Mouse (Mus musculus) lung, embryonic 16.5 days (tissue): Measurements from ENCODE around the gene Gm10642. TPM values are rescaled to one million over a fixed set of nuclear protein-coding genes. Genes with fewer than 3 reads are reported as not detected.
A peak's percentile ranks its signal among the peaks of the same experiment; 100 is the strongest.

Experiments
- ATAC-seq: fragments of 200-750 bp; cut with Nextera tagmentation; 2 replicates; pipeline ENCODE4 v1.8.0; 2017; ENCODE audit warnings: low read depth, mild to moderate bottlenecking, moderate library complexity
- H3K27ac ChIP-seq: fragments of 300-500 bp; sonication (generic); 2 replicates; pipeline ENCODE4 v1.5.1; 2014; ENCODE audit warnings: mild to moderate bottlenecking, control low read depth, low read length
- H3K27me3 ChIP-seq: fragments of 300-500 bp; sonication (generic); 2 replicates; pipeline ENCODE4 v1.6.1; 2014; ENCODE audit warnings: low read depth, low read length, mixed read lengths; ENCODE audit not compliant: control insufficient read depth, insufficient read depth
- H3K36me3 ChIP-seq: fragments of 300-500 bp; sonication (generic); 2 replicates; pipeline ENCODE4 v1.6.1; 2014; ENCODE audit warnings: low read length; ENCODE audit not compliant: control insufficient read depth, insufficient read depth
- H3K4me1 ChIP-seq: fragments of 300-500 bp; sonication (generic); replicated peaks from 2 replicates; pipeline ENCODE4 v1.6.1; 2014; ENCODE audit warnings: low read length, mixed read lengths; ENCODE audit not compliant: control insufficient read depth, insufficient read depth
- H3K4me2 ChIP-seq: fragments of 300-500 bp; sonication (generic); 2 replicates; pipeline ENCODE4 v1.6.1; 2014; ENCODE audit warnings: low read depth, low read length, control low read depth
- H3K4me3 ChIP-seq: fragments of 300-500 bp; sonication (generic); 2 replicates; pipeline ENCODE4 v1.5.1; 2014; ENCODE audit warnings: mild to moderate bottlenecking, low read length, control low read depth
- H3K9ac ChIP-seq: fragments of 300-500 bp; sonication (generic); 2 replicates; pipeline ENCODE4 v1.6.1; 2014; ENCODE audit warnings: low read length, control low read depth
- H3K9me3 ChIP-seq: fragments of 300-500 bp; sonication (generic); 2 replicates; pipeline ENCODE4 v1.6.1; 2016; ENCODE audit warnings: low read length; ENCODE audit not compliant: control insufficient read depth
- WGBS: fragments of 180-500 bp; shearing (Covaris S2); extraction: QIAGEN DNeasy Blood & Tissue Kit; methylation state at CpG from one replicate; pipeline ENCODE4 v1.1.7; 2014; 5-methylcytosine and 5-hydroxymethylcytosine counted together
- polyA plus RNA-seq: library from polyadenylated mRNA; unstranded; fragments of >200 nt; fragmentation: Nextera tagmentation; extraction: Ambion mirVana; gene quantifications from 2 replicates; pipeline ENCODE4 v1.2.1, GENCODE M21; 2015

The Gm10642 gene
- polyA plus RNA-seq, 1 experiment from 2014 or later, result 0.11 TPM

DNA sequence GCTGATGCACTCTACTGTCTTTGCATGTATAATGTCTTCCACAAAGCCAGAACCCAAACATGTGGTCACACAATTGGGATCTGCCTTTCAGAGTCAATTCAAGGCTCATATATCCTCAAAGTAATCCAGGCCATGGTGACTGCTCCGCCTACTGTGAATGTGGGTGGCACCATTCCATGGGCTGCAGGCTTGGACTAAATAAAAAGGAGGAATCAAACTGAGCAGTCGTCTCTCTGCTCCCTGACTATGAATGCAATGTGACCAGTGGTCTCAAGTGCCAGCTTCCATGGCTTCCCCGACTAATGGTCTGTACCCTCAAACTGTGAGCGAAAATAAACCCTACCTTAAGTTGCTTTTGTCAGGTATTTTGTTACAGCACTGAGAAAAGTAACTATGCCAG, 1.6 kb upstream of the Gm10642 start:
- peaks cover 8% of the 10 kb centered on the region; the same call in 1 of the 2 replicates for H3K4me1 ChIP-seq
- no peaks in the 10 kb centered on the region for H3K9me3 ChIP-seq
- WGBS, result 70% methylated on average over 4 of the region's 4 CpGs
- ATAC-seq, result no peak
- H3K27me3 ChIP-seq, result no peaks in the 10 kb centered on the region
- no peak overlapping the region for H3K4me2 ChIP-seq
- no peak overlapping the region for H3K4me3 ChIP-seq
- no peaks in the 10 kb centered on the region for H3K36me3 ChIP-seq
- no peak overlapping the region for H3K9ac ChIP-seq
- no peak overlapping the region for H3K27ac ChIP-seq

DNA sequence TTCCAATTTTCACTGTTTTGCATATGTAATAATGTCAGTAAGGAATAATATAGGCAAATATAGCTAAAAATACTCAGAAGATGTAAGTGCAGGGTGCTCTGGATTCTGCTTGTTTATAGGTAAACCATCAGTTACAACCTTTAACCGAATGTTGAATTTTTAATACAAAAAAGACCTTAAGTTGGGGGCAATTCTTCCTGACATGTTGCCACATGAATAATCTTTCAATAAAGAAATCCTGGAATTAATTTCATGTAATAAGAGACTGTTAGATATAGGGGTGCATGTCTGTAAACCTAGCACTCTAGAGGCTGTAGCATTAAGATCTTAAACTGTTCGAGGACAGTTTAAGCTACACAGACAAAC, 304 bp upstream of the Gm10642 start:
- Histone ChIP-seq H3K36me3 (no peaks in the 10 kb centered on the region), H3K27me3 (no peaks in the 10 kb centered on the region), H3K4me2 (peak overlapping the region; percentile 60), H3K9me3 (no peaks in the 10 kb centered on the region), H3K4me3 (peak overlapping the region; percentile 91), H3K4me1 (peaks cover 8% of the 10 kb centered on the region; the same call in 1 of the 2 replicates), H3K27ac (no peak overlapping the region), H3K9ac (no peak overlapping the region)
- 39% methylated on average over 2 of the region's 2 CpGs for WGBS
- ATAC-seq, result no peak

DNA sequence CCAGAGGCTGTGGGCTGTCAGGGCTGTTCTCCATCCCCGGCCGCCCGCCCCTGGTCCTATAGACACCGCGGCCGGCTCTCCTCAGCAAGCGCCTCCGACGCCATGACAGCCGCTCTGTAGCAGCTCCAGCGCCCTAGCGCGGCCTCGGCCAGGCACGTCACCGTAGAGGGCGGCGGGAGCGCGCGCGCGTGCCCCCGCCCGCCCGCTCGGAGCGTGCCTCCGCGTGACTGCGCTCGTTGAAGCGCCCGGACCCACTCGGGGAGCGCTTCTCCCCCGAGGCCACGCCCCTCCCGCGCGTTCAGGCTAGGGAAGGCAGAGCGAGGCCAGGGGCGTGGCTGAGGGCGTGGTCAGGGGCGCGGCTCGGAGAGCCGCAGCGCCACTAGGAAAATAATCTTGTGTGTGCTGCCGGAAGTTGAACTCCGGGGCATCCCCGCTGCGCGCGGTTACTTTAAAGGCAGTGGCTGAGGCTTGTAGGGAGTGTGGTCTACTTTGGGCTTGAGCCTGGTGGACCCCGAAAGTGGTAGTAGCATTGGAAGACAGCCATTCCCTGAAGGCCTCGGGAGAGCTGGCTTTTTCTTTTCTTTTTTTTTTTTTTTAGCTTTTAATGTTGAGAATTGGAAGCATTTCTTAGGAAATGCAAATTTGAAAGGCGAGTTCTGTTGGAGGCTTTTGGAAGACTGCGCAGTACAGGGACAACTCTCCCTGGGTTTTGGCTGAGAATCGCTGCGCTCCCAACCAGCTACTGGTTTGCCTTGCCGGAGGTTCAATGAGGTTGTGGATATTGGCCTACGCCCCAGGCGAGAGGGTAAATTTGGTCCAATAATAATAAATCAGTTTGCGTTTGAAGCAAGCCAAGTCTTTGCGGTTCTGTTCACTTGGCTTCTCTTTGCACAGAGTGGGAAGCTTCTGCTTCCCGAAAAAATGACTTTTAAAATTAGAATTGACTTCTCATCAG, 1.2 kb downstream of the Gm10642 start, which contains the start of gene Mindy2:
Gene Mindy2 (minus strand): TSS at position 162 of the 955 bp plus-strand sequence.
- WGBS, result 1% methylated on average over 59 of the region's 67 CpGs
- peak; percentile 98 for ATAC-seq
- no peaks in the 10 kb centered on the region for H3K9me3 ChIP-seq
- H3K9ac ChIP-seq, result peak within 1 kb of the TSS; percentile 91
- H3K27me3 ChIP-seq, result no peaks in the 10 kb centered on the region
- peak within 1 kb of the TSS; percentile 96 for H3K27ac ChIP-seq
- H3K4me1 ChIP-seq, result peaks cover 8% of the 10 kb centered on the region; the same call in 1 of the 2 replicates
- H3K36me3 ChIP-seq, result no peaks in the 10 kb centered on the region
- H3K4me3 ChIP-seq, result peak within 1 kb of the TSS; percentile 91
- peak within 1 kb of the TSS; percentile 60 for H3K4me2 ChIP-seq

DNA sequence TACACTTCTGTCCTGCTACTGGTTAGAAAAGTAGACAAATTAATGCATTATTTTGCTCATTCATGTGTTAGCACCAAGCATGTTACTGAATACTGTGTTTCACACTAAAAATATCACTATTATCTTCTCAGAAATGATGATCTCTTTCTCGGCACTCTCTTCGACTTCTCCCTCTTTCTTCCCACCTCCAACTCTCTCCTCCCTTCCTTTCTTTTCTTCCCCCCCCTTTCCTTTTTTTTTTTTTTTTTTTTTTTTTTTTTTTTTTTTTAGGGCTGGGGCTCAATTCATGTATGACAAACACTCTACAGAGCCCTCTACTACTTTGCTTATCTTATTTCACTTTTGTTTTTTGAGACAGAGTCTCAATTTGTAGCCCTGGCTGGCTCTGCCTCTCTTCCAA, 2.2 kb downstream of the Gm10642 start:
- Histone ChIP-seq H3K4me2 (no peak overlapping the region), H3K4me3 (no peak overlapping the region)
- 58% methylated on average over 2 of the region's 2 CpGs for WGBS

DNA sequence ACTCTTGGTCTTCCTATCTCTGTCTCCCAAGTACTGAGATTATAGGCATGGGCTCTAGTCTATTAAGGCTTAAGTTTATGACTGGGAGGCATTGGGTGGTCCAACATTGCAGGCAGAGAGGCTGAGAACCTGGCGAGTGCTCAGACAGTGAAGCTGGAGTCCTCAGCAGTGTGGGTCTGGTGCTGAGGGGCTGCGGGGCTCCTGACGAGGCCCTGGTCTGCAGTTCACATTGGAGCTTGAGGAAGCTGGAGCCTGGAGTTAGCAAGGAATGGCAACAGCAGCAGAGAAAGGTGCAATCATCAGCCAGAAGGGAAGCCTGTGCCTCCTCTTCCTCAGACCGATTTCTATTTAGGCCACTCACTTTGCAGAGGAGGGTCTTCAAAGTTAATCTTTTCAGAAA, 8.8 kb downstream of the Gm10642 start:
- ATAC-seq, result no peak

More for the DNA sequence above, 2.2 kb downstream of the Gm10642 start:
- no peak for ATAC-seq
- Histone ChIP-seq H3K9ac (no peak overlapping the region), H3K36me3 (no peaks in the 10 kb centered on the region), H3K27me3 (no peaks in the 10 kb centered on the region), H3K9me3 (no peaks in the 10 kb centered on the region), H3K27ac (no peak overlapping the region), H3K4me1 (peaks cover 8% of the 10 kb centered on the region; the same call in 1 of the 2 replicates)

DNA sequence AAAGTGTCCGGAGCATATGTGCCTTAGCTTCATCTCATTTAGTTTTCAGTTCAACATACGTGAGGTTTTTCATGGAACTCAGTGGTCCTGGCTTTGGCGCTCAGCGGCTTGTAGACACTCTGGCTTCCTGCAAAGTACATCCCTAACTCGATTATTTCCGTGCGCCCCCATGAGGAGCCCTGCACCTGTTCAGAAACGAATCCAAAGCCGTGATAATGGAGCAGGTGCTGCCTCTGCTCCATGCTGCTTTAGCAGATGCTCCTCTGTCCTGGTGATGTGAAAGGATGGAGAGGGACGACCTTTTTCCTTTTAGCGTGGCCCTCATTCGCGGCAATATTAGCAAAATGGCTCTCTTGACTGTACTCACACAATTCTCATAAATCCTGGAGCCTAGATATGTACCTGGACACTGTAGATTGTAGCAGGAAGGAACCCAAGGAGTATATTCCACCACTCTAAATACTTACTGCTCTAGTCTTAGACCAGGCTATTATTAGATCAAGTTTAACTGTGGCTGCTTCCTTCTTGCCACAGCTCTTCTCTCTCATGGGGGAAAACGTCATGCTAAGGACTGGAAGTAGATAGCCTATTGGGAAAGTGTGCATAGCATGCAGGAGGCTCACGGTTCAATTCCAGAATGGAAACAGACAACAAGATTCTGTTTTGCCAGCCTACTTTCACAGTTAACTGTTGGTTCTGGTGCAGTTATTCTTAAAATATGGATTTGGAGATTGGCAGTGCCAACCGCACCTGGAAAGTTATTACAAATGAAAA, 9.5 kb downstream of the Gm10642 start:
- no peaks in the 10 kb centered on the region for H3K27me3 ChIP-seq
- H3K36me3 ChIP-seq, result no peaks in the 10 kb centered on the region
- no peak overlapping the region for H3K27ac ChIP-seq
- no peak for ATAC-seq
- no peak overlapping the region for H3K4me2 ChIP-seq
- H3K4me1 ChIP-seq, result no peaks in the 10 kb centered on the region
- H3K9ac ChIP-seq, result no peak overlapping the region
- WGBS, result 62% methylated on average over 16 of the region's 16 CpGs
- no peak overlapping the region for H3K4me3 ChIP-seq
- H3K9me3 ChIP-seq, result no peaks in the 10 kb centered on the region

More for the DNA sequence above, 8.8 kb downstream of the Gm10642 start:
- H3K9me3 ChIP-seq, result no peaks in the 10 kb centered on the region
- H3K9ac ChIP-seq, result no peak overlapping the region
- 71% methylated on average over 4 of the region's 4 CpGs for WGBS
- no peaks in the 10 kb centered on the region for H3K4me1 ChIP-seq
- H3K27ac ChIP-seq, result no peak overlapping the region
- H3K27me3 ChIP-seq, result no peaks in the 10 kb centered on the region
- H3K4me2 ChIP-seq, result no peak overlapping the region
- no peaks in the 10 kb centered on the region for H3K36me3 ChIP-seq
- no peak overlapping the region for H3K4me3 ChIP-seq

DNA sequence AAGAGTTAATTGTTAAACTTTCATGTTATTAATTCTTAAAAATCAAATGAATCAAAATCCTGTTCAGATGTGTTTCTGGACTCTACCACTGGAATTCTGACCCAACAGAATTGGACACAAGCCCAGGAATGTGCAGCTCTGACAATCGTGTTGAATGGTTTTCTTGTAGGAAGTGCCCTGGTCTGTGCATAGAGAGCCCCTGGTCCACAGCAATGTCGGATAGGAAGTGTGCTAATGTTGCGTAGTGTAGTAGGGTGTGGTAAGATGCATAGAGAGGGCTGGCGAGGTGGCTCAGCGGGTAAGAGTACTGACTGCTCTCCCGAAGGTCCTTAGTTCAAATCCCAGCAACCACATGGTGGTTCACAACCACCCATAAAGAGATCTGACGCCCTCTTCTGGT, 10.8 kb downstream of the Gm10642 start:
- Histone ChIP-seq H3K9me3 (no peaks in the 10 kb centered on the region), H3K4me3 (no peak overlapping the region), H3K27ac (no peak overlapping the region), H3K4me2 (no peak overlapping the region), H3K4me1 (peaks cover 2% of the 10 kb centered on the region; the same call in 1 of the 2 replicates), H3K36me3 (no peaks in the 10 kb centered on the region), H3K27me3 (no peaks in the 10 kb centered on the region), H3K9ac (no peak overlapping the region)
- peak; percentile 54; the same call in 1 of the 2 replicates for ATAC-seq
- WGBS, result 59% methylated on average over 7 of the region's 7 CpGs

DNA sequence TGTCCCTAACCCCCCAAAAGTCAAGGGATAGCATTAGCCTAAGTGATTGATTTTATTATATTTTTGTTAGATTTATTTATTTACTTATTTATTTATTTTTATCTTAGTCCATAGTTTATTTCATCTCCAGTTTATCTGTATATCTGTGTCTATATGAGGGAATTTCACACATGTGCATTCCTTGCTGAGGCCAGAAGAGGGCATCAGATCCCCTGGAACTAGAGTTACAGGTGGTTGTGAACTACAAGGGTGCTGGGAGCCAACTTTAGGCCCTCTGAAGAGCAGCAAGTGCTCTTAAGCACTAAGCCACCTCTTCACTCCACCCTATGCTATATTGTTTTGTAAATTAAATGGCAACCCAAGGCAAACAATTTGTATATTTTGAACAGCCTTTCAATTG, 12.0 kb downstream of the Gm10642 start:
- no peaks in the 10 kb centered on the region for H3K27me3 ChIP-seq
- H3K4me2 ChIP-seq, result no peak overlapping the region
- H3K9ac ChIP-seq, result no peak overlapping the region
- H3K27ac ChIP-seq, result no peak overlapping the region
- ATAC-seq, result no peak
- H3K36me3 ChIP-seq, result no peaks in the 10 kb centered on the region
- peaks cover 6% of the 10 kb centered on the region; the same call in 1 of the 2 replicates for H3K4me1 ChIP-seq
- H3K9me3 ChIP-seq, result no peaks in the 10 kb centered on the region
- no peak overlapping the region for H3K4me3 ChIP-seq

DNA sequence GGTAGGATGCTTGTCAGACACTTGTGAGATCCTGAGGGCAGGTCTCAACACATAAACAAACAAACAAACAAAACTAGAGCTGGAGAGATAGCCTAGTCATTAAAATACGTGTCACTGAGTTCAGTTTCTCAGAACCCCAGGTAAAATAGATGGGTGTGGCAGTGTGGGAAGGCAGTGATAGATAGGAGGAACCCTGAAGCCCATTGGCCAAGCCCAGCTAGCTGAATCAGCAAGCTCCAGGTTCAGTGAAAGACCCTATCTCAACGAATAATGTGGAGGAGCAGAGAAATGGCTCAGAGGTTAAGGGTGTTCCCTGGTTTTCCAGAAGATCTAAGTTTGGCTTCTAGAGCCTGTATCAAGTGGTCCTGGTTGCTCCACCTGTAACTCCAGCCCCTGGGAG, 13.1 kb downstream of the Gm10642 start:
- no peak overlapping the region for H3K4me2 ChIP-seq
- no peaks in the 10 kb centered on the region for H3K36me3 ChIP-seq
- H3K4me1 ChIP-seq, result peaks cover 6% of the 10 kb centered on the region; the same call in 1 of the 2 replicates
- ATAC-seq, result no peak
- H3K4me3 ChIP-seq, result no peak overlapping the region
- H3K27ac ChIP-seq, result no peak overlapping the region
- WGBS, result 38% methylated on average over 2 of the region's 2 CpGs
- H3K27me3 ChIP-seq, result no peaks in the 10 kb centered on the region
- no peak overlapping the region for H3K9ac ChIP-seq
- no peaks in the 10 kb centered on the region for H3K9me3 ChIP-seq
